Mouse (Mus musculus): ENCODE data around the gene Olfr1036. TPM values are rescaled to one million over a fixed set of nuclear protein-coding genes. Genes with fewer than 3 reads are reported as not detected.

The Olfr1036 gene
- total RNA-seq (2023), result not detected in 2 replicates

GRCm38 (mm10) chr2:86073692-86074091 is at the start of gene Olfr1036:
TSS of gene Olfr1036 (plus strand) at chr2:86073992.

DNA sequence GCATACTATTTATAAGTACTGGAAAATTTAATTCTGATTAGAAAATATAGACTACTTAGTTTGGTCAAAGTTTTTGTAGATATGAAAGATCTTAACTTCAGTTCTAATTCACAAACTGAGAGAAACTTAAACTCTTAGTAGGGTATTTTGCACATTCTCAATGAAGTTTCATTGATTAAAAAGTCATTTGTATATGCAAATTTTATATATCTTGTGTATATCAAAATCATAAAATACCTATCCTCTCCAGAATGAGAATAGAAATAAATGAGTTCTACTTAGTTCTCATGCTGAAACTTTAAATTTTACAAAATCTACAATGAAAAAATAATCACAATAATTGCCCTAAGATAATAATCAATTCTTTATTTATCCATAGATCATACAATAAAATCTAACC is 28.2 kb upstream of the Olfr1036 start, which contains the start of gene Olfr1034:
Gene Olfr1034 (plus strand): TSS at position 301 of the 400 bp plus-strand sequence.

DNA sequence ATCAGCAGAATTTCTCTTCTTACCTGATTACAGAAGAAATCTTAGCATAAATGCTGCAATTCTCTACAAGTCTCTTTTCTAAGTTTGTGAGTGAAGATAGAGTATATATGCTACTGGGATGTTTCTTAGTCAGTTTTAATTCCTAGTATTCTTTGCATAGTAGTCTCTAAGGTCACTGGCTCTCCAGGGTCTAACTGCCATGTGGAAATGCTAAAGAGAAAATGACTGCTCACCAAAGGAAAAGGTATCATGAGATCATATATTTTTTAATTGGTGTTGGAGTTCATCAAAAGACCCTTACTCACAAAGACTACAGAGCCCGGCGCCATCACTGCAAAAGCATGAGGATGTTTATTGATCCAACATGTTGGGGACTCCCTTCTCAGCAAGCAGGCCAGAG is 13.5 kb downstream of the Olfr1036 start, which contains the start of gene Olfr1037:
Gene Olfr1037 (minus strand): TSS at position 101 of the 400 bp plus-strand sequence.

Other genes starting within 250 kb of the Olfr1036 start
- gene Olfr1019, start 228.5 kb upstream of the Olfr1036 start, total RNA-seq (2023), result not detected in 2 replicates
- gene Olfr1020, start 227.0 kb upstream of the Olfr1036 start, total RNA-seq (2023), result not detected in 2 replicates
- not detected in 2 replicates for gene Olfr1022, start 205.4 kb upstream of the Olfr1036 start, total RNA-seq (2023)
- gene Olfr1023, start 188.4 kb upstream of the Olfr1036 start, total RNA-seq (2023), result not detected in 2 replicates
- not detected in 2 replicates for gene Olfr1024, start 168.9 kb upstream of the Olfr1036 start, total RNA-seq (2023)
- not detected in 2 replicates for gene Olfr1025-ps1, start 158.8 kb upstream of the Olfr1036 start, total RNA-seq (2023)
- not detected in 2 replicates for gene Olfr1026, start 152.4 kb upstream of the Olfr1036 start, total RNA-seq (2023)
- 0.13 TPM in 1 of 2 replicates, not detected in the other for gene Olfr1028, start 123.6 kb upstream of the Olfr1036 start, total RNA-seq (2023)
- not detected in 2 replicates for gene Olfr1029, start 100.1 kb upstream of the Olfr1036 start, total RNA-seq (2023)
- gene Olfr1030, start 94.7 kb upstream of the Olfr1036 start, total RNA-seq (2023), result not detected in 2 replicates
- gene Olfr1031, start 83.7 kb upstream of the Olfr1036 start, total RNA-seq (2023), result not detected in 2 replicates
- not detected in 2 replicates for gene Olfr1032, start 68.5 kb upstream of the Olfr1036 start, total RNA-seq (2023)
- gene Olfr1033, start 53.4 kb upstream of the Olfr1036 start, total RNA-seq (2023), result not detected in 2 replicates
- not detected in 2 replicates for gene Olfr1034, start 28.1 kb upstream of the Olfr1036 start, total RNA-seq (2023)
- not detected in 2 replicates for gene Olfr1037, start 13.4 kb downstream of the Olfr1036 start, total RNA-seq (2023)
- not detected in 2 replicates for gene Olfr1039, start 61.9 kb downstream of the Olfr1036 start, total RNA-seq (2023)
- gene Olfr1040, start 72.7 kb downstream of the Olfr1036 start, total RNA-seq (2023), result not detected in 2 replicates
- not detected in 2 replicates for gene Olfr1042, start 87.8 kb downstream of the Olfr1036 start, total RNA-seq (2023)
- gene Olfr1043, start 93.5 kb downstream of the Olfr1036 start, total RNA-seq (2023), result not detected in 2 replicates
- gene Olfr1044, start 103.8 kb downstream of the Olfr1036 start, total RNA-seq (2023), result not detected in 2 replicates
- gene Olfr52, start 111.7 kb downstream of the Olfr1036 start, total RNA-seq (2023), result not detected in 2 replicates
- not detected in 2 replicates for gene Olfr1045, start 129.0 kb downstream of the Olfr1036 start, total RNA-seq (2023)
- gene Olfr1046, start 145.3 kb downstream of the Olfr1036 start, total RNA-seq (2023), result not detected in 2 replicates
- not detected in 2 replicates for gene Olfr1047, start 157.4 kb downstream of the Olfr1036 start, total RNA-seq (2023)
- gene Olfr1048, start 166.3 kb downstream of the Olfr1036 start, total RNA-seq (2023), result not detected in 2 replicates
- not detected in 2 replicates for gene Olfr1049, start 184.3 kb downstream of the Olfr1036 start, total RNA-seq (2023)
- not detected in 2 replicates for gene Olfr1051, start 205.1 kb downstream of the Olfr1036 start, total RNA-seq (2023)
- not detected in 2 replicates for gene Olfr1052, start 218.5 kb downstream of the Olfr1036 start, total RNA-seq (2023)
- not detected in 2 replicates for gene Olfr1053, start 241.3 kb downstream of the Olfr1036 start, total RNA-seq (2023)

All from neutrophil, adult 65 days (primary cell).